Mouse (Mus musculus) gastrocnemius, postnatal 25 days (tissue): ENCODE results near the gene Rassf7. TPM values are rescaled to one million over a fixed set of nuclear protein-coding genes. Genes with fewer than 3 reads are reported as not detected.
"Not testable (repeated sequence)": the region's sequence is repeated elsewhere in the genome, so short reads cannot be mapped to it uniquely, and the experiment has no call there.

Source experiments
- DNase-seq: peaks from one replicate; pipeline ENCODE4 v3.0.0; 2022
- microRNA-seq, 2 experiments: library from miRNA; unstranded; fragments of <30 nt; microRNA quantifications; one replicate each; pipeline ENCODE4 v1.2.0; 2021; ENCODE audit warnings: borderline replicate concordance in 2 of 2
- total RNA-seq, 2 experiments: library from RNA; stranded (reverse); gene quantifications; 1 replicate in 1 of 2; 2 replicates in 1 of 2; pipeline ENCODE4 v1.2.3; 2021

Rassf7 gene
- total RNA-seq, 2 experiments from 2014 or later, result 0.38 to 1.1 TPM

DNA sequence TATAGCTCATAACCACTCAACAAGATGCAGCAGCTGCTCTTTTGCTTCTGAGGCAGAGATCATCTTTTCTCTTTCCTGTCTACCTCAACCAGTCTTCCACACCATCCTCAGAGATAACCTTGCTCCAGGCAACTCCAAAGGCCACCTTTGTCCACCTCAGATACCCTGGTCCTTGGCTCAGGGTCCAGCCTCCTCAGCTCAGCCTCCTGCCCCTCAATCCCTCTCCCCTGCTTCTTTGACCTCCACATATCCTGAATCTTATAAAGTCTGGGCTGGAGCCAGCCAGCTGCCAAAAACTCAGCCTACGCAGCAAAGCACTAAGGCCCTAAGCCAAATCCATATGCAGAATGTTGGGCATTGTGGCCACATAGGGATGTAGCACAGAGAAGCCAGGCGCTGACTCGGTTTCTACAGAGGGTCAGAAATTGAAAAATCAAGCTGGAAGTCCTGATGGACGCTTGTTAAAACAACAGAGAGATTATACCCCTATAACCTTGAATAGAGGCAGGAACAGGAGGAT is 7.1 kb downstream of the Rassf7 start:
- no peak for DNase-seq

GRCm38 (mm10) chr7:141226535-141226934 is 10.9 kb downstream of the Rassf7 start:
- no peak for DNase-seq

- no peak for DNase-seq
These were observed 12.1 kb downstream of the Rassf7 start for GRCm38 (mm10) chr7:141227796-141228195.

GRCm38 (mm10) chr7:141228279-141229067 is 12.8 kb downstream of the Rassf7 start, which contains the start of gene Phrf1:
TSS of gene Phrf1 (plus strand) at chr7:141228784.
- peak; percentile 86 for DNase-seq

DNA sequence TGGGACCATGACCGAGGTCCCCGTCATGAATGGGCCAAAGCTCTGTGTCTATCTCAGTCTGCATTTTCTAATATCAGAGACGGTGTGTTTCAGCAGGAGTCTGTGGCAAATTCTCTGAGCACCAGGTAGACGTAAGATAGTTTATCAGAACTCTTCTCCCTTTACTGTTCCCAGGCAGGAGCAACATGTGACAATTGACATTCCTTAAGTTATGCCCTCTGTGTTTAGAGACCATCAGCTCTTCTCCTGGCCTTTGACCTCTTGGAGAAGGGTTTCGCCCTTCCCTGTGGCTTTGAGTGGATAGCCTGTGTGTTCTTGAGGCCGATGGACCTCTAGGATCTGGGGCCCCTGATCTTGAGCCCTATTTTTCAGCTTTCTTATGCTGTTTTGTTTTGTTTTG is 14.0 kb downstream of the Rassf7 start:
- DNase-seq, result no peak

DNA sequence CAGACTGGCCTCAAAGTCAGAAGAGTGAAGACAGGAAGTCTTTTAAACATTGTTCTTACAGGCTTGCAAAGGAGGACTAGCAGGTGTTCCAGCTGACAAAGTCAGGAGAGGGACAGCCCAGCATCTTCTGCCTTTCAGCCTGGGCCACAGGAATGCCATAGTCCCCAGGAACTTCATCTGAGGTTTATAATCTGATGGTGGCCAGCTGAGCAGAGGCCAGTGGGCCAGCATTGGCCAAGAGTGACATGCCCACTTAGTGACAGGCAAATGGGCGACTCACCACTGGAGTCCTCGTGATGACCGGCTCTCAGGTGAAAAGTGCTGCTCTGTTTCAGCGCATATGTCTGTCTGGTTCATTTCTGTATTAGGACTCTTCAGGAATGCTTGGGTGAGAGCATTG is 14.9 kb downstream of the Rassf7 start:
- no peak for DNase-seq

GRCm38 (mm10) chr7:141231111-141231510 is 15.5 kb downstream of the Rassf7 start:
- no peak for DNase-seq

DNA sequence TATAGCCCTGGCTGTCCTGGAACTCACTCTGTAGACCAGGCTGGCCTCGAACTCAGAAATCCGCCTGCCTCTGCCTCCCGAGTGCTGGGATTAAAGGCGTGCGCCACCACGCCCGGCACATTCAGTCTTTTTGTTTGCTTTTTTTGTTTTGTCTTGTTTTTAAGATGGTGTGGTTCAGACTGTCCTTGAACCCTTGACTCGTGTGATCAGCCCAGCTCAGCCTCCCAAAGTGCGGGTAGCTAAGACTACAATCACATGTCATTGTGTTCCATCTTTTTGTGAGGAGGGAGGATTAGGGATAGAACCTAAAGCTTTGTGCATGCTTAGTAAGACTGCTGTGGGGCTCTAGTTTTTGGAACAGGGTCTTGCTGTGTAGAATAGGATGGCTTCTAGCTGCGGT is 15.9 kb downstream of the Rassf7 start:
- DNase-seq, result no peak

DNA sequence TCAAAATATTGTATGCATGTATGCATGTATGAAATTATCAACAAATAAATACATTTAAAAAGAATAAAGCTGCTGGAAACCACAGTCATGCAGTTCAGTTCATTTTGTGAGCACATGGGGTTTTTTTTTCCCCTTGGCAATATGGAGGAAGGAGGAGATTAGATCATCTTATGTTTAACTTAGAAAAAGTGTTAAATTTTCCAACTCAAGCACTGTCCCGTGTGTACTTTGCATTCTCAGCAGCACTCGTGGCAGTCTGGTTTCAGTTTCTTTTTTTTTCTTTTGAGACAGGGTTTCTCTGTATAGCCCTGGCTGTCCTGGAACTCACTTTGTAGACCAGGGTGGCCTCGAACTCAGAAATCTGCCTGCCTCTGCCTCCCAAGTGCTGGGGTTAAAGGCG is 34.8 kb downstream of the Rassf7 start:
- DNase-seq, result not testable (repeated sequence)

- no peak for DNase-seq
These were observed 40.5 kb downstream of the Rassf7 start for GRCm38 (mm10) chr7:141256159-141256558.

GRCm38 (mm10) chr7:141261480-141261879 is 45.8 kb downstream of the Rassf7 start:
- no peak for DNase-seq

DNA sequence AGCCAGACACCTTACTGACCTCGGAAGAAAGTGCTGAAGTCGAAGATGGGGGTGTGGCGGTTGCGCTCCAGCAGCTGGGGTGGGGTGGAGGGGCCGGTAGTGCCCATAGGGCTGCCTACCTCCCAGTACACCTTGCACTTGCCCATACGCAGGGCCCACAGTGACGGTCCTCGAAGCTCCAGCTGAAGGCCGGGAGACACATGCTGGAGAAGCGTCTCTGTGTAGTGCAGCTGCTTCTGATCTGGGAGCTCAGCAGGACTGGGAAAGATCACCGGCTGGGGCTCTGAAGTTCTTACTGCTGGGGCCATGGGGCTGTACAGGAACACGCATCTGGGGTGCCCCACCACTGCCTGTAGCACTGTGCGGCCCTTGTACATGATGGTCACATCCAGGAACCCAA is 48.0 kb downstream of the Rassf7 start:
- no peak for DNase-seq

- no peak for DNase-seq
These were observed 48.5 kb downstream of the Rassf7 start for GRCm38 (mm10) chr7:141264041-141264700.

DNA sequence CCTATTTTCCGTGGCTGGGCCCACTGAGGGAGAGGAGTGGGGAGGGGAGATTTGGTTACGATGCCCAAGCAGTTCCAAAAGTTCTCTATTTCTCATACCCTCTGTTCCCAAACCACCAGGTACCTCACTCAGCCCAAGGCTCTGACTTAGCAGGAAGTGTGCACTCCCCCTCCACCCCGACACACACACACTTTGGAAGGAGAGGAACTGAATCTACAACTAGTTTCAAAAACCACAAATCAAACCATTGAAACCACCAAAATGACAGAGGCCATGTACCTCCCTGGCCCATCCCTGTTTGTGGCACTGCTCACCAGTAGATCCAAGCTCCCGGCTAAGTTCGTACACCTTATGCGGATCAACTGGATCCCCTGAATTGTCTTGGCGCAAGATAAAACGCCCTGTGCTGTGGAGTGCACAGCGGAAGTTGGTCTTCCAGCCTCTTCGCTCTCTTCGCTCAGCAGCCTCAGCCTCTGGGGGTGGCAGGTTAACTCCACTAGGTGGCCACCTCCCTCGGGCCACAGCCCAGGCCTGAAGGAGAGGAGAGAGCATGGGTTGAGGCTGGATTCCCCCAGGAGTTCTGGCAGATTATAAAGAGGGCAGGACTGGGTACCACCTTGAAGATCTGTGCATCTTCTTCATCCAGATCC is 49.2 kb downstream of the Rassf7 start:
- no peak for DNase-seq

DNA sequence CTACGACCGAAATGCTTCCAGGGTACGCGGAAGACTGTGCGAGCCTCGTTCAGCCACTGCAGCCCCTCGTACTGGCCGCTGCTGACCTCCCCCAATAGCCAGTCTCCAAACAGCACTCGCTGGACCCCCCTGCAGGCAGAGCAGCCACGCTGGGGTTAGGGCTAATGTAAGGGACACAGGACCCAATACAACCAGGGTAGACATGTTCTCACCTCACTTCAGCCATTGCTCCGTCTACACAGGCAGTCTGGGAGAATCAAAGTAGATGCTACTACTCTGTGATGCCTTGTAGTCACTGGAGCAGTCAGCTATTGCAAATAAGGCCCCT is 49.7 kb downstream of the Rassf7 start:
- DNase-seq, result no peak

DNA sequence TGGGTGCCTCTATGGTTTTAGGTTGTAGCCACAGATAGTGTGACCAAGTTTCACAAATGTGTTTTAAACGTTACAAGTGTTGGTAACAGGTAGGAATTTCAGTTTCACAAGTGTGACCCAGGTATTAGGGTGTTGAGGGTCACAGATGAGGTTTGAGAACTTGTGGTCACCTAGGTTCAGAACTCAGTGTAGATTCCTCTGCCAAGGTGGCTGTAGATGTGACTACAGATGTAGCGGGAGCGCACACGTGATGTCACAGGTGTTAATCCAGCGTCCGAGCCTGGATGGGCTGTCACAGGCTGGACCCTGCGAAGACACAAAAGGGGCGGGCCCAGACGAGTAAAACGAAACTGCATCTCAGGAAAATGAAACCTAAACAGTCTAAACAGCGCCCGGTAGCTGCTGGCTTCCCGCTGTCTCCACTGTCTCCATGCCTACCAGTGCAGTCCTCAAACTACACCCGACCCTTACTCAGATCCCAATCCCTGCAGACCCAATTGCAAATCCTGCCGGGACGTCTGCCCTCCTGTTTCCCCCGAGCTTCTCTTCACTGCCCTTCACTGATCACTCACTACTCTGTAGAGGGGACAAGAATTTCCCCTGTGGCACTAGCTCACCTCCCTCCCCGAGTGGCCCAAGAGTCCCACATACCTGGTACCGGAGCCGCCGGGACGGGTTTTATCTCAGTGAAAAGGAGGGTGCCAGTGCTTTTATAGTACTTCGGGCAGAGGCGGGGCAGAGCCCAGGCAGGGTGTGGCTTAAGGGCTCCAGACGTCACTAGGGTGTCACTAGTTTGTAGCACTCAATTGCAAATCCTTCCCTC is 50.3 kb downstream of the Rassf7 start, which contains the start of gene Irf7:
TSS of gene Irf7 (minus strand) at position 743 of the 823 bp plus-strand sequence.
- peak; percentile 52 for DNase-seq

Small RNA genes lying within 50 kb of the gene (microRNA-seq; reads per million reads assigned to microRNA genes)
- 16.2 to 71.5 reads per million in 2 experiments for gene Mir210

Other genes starting within 250 kb of the Rassf7 start
- under 1 TPM; 0.43 to 0.54 TPM for gene Ifitm1, start 248.6 kb upstream of the Rassf7 start, total RNA-seq
- 10 to 100 TPM; 34.4 to 52.1 TPM for gene Ifitm3, start 205.1 kb upstream of the Rassf7 start, total RNA-seq
- not detected for gene Ifitm6, start 197.9 kb upstream of the Rassf7 start, total RNA-seq
- not detected for gene Gm17387, start 186.7 kb upstream of the Rassf7 start, total RNA-seq
- not detected for gene B4galnt4, start 154.8 kb upstream of the Rassf7 start, total RNA-seq
- under 1 TPM in 1 of 2 experiments, not detected in 1; 0.29 TPM for gene Pkp3, start 137.6 kb upstream of the Rassf7 start, total RNA-seq
- 1 to 10 TPM; 1.4 to 2.4 TPM for gene Sigirr, start 115.3 kb upstream of the Rassf7 start, total RNA-seq
- not detected for gene Ano9, start 98.1 kb upstream of the Rassf7 start, total RNA-seq
- 10 to 100 TPM; 18.7 to 25.6 TPM for gene Ptdss2, start 93.5 kb upstream of the Rassf7 start, total RNA-seq
- gene Rnh1, start 43.0 kb upstream of the Rassf7 start, total RNA-seq, result 10 to 100 TPM; 38.8 to 51.5 TPM
- 100 to 1,000 TPM; 150 TPM for gene Hras, start 21.9 kb upstream of the Rassf7 start, total RNA-seq
- gene Lrrc56, start 21.7 kb upstream of the Rassf7 start, total RNA-seq, result 1 to 10 TPM; 1.4 to 2.5 TPM
- not detected for gene Lmntd2, start 1.8 kb upstream of the Rassf7 start, total RNA-seq
- gene Phrf1, start 12.9 kb downstream of the Rassf7 start, total RNA-seq, result 10 to 100 TPM; 17.3 to 21.4 TPM
- gene Irf7, start 50.6 kb downstream of the Rassf7 start, total RNA-seq, result 1 to 10 TPM; 1.1 to 1.2 TPM
- gene Cdhr5, start 60.9 kb downstream of the Rassf7 start, total RNA-seq, result under 1 TPM; 0.16 to 0.28 TPM
- under 1 TPM in 1 of 2 experiments, not detected in 1; 0.56 TPM for gene Sct, start 63.3 kb downstream of the Rassf7 start, total RNA-seq
- under 1 TPM in 1 of 2 experiments, not detected in 1; 0.23 TPM for gene Drd4, start 76.1 kb downstream of the Rassf7 start, total RNA-seq
- gene Deaf1, start 111.8 kb downstream of the Rassf7 start, total RNA-seq, result 10 to 100 TPM; 11.2 to 11.7 TPM
- gene Tmem80, start 111.9 kb downstream of the Rassf7 start, total RNA-seq, result 10 to 100 TPM; 11.0 to 11.5 TPM
- 1 to 10 TPM; 1.5 to 2.1 TPM for gene Eps8l2, start 123.0 kb downstream of the Rassf7 start, total RNA-seq
- gene Taldo1, start 176.3 kb downstream of the Rassf7 start, total RNA-seq, result 10 to 100 TPM; 78.9 to 91.3 TPM
- gene Gatd1, start 198.3 kb downstream of the Rassf7 start, total RNA-seq, result 1 to 10 TPM; 5.2 to 6.7 TPM
- under 1 TPM; 0.38 to 0.75 TPM for gene Cend1, start 213.6 kb downstream of the Rassf7 start, total RNA-seq
- 10 to 100 TPM; 17.1 to 32.9 TPM for gene Slc25a22, start 222.0 kb downstream of the Rassf7 start, total RNA-seq
- gene Pidd1, start 228.2 kb downstream of the Rassf7 start, total RNA-seq, result under 1 TPM; 0.18 to 0.75 TPM
- gene Rplp2, start 231.5 kb downstream of the Rassf7 start, total RNA-seq, result 100 to 1,000 TPM; 531 to 541 TPM
- gene Pnpla2, start 239.3 kb downstream of the Rassf7 start, total RNA-seq, result 100 to 1,000 TPM; 265 to 357 TPM
- 1 to 10 TPM; 3.9 to 7.0 TPM for gene Cracr2b, start 245.2 kb downstream of the Rassf7 start, total RNA-seq